ENCODE assay signal across 12 mouse cellular contexts in the genomic region with DNA sequence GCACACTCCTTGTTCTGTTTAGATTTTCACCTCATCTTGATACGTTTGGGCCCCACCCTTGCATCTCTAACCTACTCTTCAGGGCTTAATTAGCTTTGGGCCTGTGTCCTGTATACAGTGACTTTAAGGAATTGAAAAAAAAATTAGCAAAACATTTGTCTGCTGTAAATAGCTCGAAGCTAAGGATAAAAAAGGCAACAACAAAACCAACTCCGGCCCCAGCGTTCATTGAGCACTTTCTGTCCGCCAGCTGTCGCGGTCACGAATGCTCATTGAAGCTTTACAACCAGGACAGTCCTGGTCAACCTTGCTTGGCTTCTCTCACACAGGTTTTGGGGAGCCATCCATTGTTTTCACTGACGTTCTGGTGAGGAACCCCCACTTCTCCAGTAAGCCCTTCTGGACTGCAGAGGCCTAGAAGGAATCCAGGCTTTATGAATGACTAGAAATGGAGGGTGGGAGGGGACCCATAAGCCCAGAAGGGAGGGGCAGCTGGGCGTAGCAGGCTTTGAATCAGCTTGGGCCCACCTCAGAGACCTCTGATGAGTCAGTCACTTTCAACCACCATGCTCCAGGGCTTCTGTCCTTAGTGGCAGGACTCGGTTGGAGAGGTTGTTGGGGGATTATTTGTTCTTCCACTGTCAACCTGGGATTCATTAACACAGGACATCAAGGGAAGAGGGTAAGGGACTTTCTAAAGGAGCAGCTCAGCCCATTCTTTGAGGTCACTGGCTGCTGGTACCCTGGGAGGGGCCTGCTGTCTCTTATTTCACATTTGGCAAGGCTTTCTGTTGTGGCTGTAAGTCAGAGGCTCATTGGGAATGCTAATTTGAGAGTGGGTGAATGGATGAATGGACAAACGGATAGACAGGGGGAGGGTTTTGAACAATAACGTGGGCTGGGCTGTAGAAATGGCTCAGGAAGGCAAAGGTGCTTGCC. TPM values are rescaled to one million over a fixed set of nuclear protein-coding genes. Genes with fewer than 3 reads are reported as not detected.
DNase-seq lines count a peak whose midpoint lies in the region; ATAC-seq lines count a peak whose summit lies in the region.
"Had no signal": no experiment of that assay in that cellular context is flagged by ENCODE, and none has a peak within 500 bp of the region (broad histone marks: within the 10 kb centered on the region; RNA-seq: fewer than 3 reads in every experiment).

No protein-coding gene starts in this region.

- no peaks in the 10 kb centered on the region for H3K36me3 ChIP-seq in forebrain, embryonic 11.5 days (ENCODE audit: control insufficient read depth, insufficient read depth, low read length)
- H3K36me3 ChIP-seq in forebrain, embryonic 12.5 days (replicated peaks) = no peaks in the 10 kb centered on the region
- H3K36me3 ChIP-seq in hindbrain, embryonic 12.5 days = no peaks in the 10 kb centered on the region
- H3K36me3 ChIP-seq: intestine, embryonic 15.5 days had no signal

- H3K9ac ChIP-seq in forebrain, embryonic 11.5 days (ENCODE audit: low read length) = no peak overlapping the region
- no peak overlapping the region for H3K9ac ChIP-seq in forebrain, embryonic 12.5 days
- no peak overlapping the region for H3K9ac ChIP-seq in hindbrain, embryonic 12.5 days
- H3K9ac ChIP-seq: intestine, embryonic 15.5 days had no signal

- no peak overlapping the region for H3K27ac ChIP-seq in forebrain, embryonic 11.5 days (ENCODE audit: low read depth, low read length)
- H3K27ac ChIP-seq in forebrain, embryonic 12.5 days = no peak overlapping the region
- H3K27ac ChIP-seq in hindbrain, embryonic 12.5 days = no peak overlapping the region
- H3K27ac ChIP-seq: intestine, embryonic 15.5 days; macrophage had no signal

- H3K4me1 ChIP-seq in forebrain, embryonic 11.5 days (replicated peaks; ENCODE audit: control insufficient read depth, insufficient read depth, low read length) = peaks cover 6% of the 10 kb centered on the region; the same call in 1 of the 2 replicates
- H3K4me1 ChIP-seq in forebrain, embryonic 12.5 days = peaks cover 13% of the 10 kb centered on the region
- peaks cover 9% of the 10 kb centered on the region for H3K4me1 ChIP-seq in hindbrain, embryonic 12.5 days

- H3K27me3 ChIP-seq in forebrain, embryonic 11.5 days (ENCODE audit: control insufficient read depth, insufficient read depth, low read length) = no peaks in the 10 kb centered on the region
- no peaks in the 10 kb centered on the region for H3K27me3 ChIP-seq in forebrain, embryonic 12.5 days
- peaks cover 6% of the 10 kb centered on the region; the same call in 1 of the 2 replicates for H3K27me3 ChIP-seq in hindbrain, embryonic 12.5 days
- H3K27me3 ChIP-seq: intestine, embryonic 15.5 days had no signal

- no peak overlapping the region for H3K4me3 ChIP-seq in forebrain, embryonic 11.5 days (ENCODE audit: low read depth, low read length)
- H3K4me3 ChIP-seq in forebrain, embryonic 12.5 days (replicated peaks) = no peak overlapping the region
- H3K4me3 ChIP-seq in hindbrain, embryonic 12.5 days = no peak overlapping the region
- H3K4me3 ChIP-seq: intestine, embryonic 15.5 days had no signal

- H3K9me3 ChIP-seq in forebrain, embryonic 11.5 days (ENCODE audit: control insufficient read depth, low read length) = no peaks in the 10 kb centered on the region
- H3K9me3 ChIP-seq in forebrain, embryonic 12.5 days = no peaks in the 10 kb centered on the region
- H3K9me3 ChIP-seq in hindbrain, embryonic 12.5 days (replicated peaks) = no peaks in the 10 kb centered on the region
- H3K9me3 ChIP-seq: intestine, embryonic 15.5 days had no signal

- WGBS in forebrain, embryonic 11.5 days = 50% methylated on average over 13 of the region's 13 CpGs
- WGBS in forebrain, embryonic 12.5 days = 39% methylated on average over 13 of the region's 13 CpGs
- 43% methylated on average over 13 of the region's 13 CpGs for whole genome bisulfite sequencing in hindbrain, embryonic 12.5 days

- peak; percentile 61 for ATAC-seq in forebrain, embryonic 11.5 days (replicated peaks; ENCODE audit: low FRiP score)
- ATAC-seq in forebrain, embryonic 12.5 days (ENCODE audit: low FRiP score) = no peak
- peak; percentile 63; the same call in 1 of the 2 replicates for ATAC-seq in hindbrain, embryonic 12.5 days (ENCODE audit: low FRiP score)
- ATAC-seq: activated CD4-positive, CD25-positive, alpha-beta regulatory T cell, adult 4 months; intestine, embryonic 15.5 days had no signal

- no peak overlapping the region for H3K4me2 ChIP-seq in forebrain, embryonic 11.5 days (ENCODE audit: low read depth, low read length, severe bottlenecking)
- no peak overlapping the region for H3K4me2 ChIP-seq in forebrain, embryonic 12.5 days
- H3K4me2 ChIP-seq in hindbrain, embryonic 12.5 days (replicated peaks) = no peak overlapping the region
- H3K4me2 ChIP-seq: intestine, embryonic 15.5 days had no signal

- DNase-seq in forebrain, embryonic 11.5 days (ENCODE audit: low spot score) = no peak
- DNase-seq in retina, embryonic 14.5 days (ENCODE audit: low spot score) = peak; percentile 17
- no peak for DNase-seq in retina, postnatal 1 day
- DNase-seq in cerebellum, postnatal 14 days = no peak
- no peak for DNase-seq in adrenal gland, postnatal 14 days
- no peak for DNase-seq in frontal cortex, postnatal 36 days (ENCODE audit: low spot score in 2 of 2)
- DNase-seq: B cell, adult 2 months had no signal

RNA-seq across cellular contexts. Expression of a gene that starts 11.6 kb away (rescaled TPM):
- 0.98 and 1.1 TPM in 2 replicates for polyA plus RNA-seq in forebrain, embryonic 11.5 days (2014; fragmentation: Nextera tagmentation; extraction: Ambion mirVana)
- polyA plus RNA-seq in forebrain, embryonic 12.5 days (2016; fragmentation: Nextera tagmentation; extraction: Ambion mirVana) = 1.6 and 1.8 TPM in 2 replicates
- polyA plus RNA-seq in hindbrain, embryonic 12.5 days (2016; fragmentation: Nextera tagmentation; extraction: Ambion mirVana) = 2.9 and 3.4 TPM in 2 replicates
- total RNA-seq in adrenal gland, postnatal 14 days (2021) = 12.5 and 13.8 TPM in 2 replicates
